Mouse (Mus musculus): Measurements from ENCODE around the gene Ccsap. TPM values are rescaled to one million over a fixed set of nuclear protein-coding genes. Genes with fewer than 3 reads are reported as not detected.

Gene Ccsap
- polyA plus RNA-seq, 1 experiment from 2014 or later, result 5.4 TPM

DNA sequence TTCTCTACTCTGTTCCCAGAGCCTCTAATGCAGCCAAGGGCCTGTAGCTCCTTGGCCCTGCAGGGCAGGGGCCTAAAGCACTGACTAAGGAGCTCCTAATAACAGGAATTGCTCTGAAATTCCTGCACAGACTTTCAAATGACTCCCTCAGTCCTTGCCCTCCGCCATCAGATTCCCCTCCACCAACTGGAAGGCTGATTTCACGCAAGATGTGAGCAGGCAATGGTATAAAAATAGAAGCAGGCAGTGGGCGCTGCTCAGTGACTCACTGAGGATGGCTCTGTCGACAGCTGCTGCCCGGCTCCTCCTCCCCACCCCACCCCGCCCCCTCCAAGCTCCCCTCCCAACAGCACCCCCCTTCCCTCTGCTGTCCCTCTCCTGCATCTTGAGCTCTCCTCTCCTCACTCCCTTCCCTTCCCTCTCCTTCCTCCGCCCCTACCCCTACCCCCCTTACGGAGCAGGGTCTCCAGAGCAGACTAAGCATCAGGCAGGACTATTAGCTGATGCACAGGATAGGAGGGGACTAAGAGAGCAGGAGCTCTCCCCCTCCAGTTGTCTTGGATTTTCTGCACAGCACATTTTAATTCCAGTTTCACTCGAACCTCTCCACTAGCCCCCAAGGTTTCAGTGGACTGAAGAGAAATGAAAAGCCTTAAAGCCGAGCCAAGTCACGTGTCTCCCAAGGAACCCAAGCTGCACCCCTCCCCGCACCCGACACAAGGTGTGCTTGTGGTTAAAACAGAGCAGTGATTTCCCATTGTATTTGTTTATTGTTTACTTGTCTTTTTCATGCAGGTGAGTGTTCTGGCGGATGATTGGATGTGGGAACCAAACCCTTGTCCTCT, 24.9 kb upstream of the Ccsap start:
- Histone ChIP-seq H3K27me3 (ENCODE audit: control insufficient read depth, insufficient read depth, low read length) (no peaks in the 10 kb centered on the region), H3K4me3 (ENCODE audit: low read depth, low read length) (no peak overlapping the region), H3K27ac (ENCODE audit: low read depth, low read length) (0 out of 2 replicates have a peak overlapping the region, but pooled peaks have one; percentile 1), H3K36me3 (ENCODE audit: control insufficient read depth, insufficient read depth, low read length) (no peaks in the 10 kb centered on the region), H3K9me3 (ENCODE audit: control insufficient read depth, low read length) (no peaks in the 10 kb centered on the region), H3K9ac (replicated peaks; ENCODE audit: low read depth, low read length) (0 out of 2 replicates have a peak overlapping the region, but pooled peaks have one; percentile 17), H3K4me1 (ENCODE audit: control insufficient read depth, insufficient read depth, low read length) (no peaks in the 10 kb centered on the region), H3K4me2 (ENCODE audit: low read depth, low read length) (peak overlapping the region; percentile 30; the same call in 1 of the 2 replicates)
- ATAC-seq (ENCODE audit: low read depth), result peak; percentile 74
- 9% methylated on average over 13 of the region's 14 CpGs for WGBS

DNA sequence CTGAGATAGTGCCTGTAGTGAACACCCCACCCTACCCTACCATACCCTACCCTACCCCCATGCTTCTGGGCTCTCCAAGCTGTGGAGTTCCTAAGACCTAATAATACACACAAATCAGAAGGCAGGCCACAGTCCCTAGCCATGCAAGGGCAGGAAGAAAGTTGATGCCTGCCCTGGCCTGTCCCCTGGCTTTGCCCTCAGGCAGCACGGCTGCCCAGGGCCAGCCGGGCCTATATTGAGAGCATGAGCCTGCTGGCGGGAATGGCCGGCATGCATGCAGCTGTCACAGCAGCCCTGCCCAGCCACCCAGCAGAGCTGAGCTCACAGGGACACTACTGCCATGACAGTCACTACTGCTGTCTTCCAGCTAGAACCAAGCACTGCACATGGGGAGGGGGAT, 23.1 kb upstream of the Ccsap start:
- Histone ChIP-seq H3K36me3 (ENCODE audit: control insufficient read depth, insufficient read depth, low read length) (no peaks in the 10 kb centered on the region), H3K4me3 (ENCODE audit: low read depth, low read length) (no peak overlapping the region), H3K27me3 (ENCODE audit: control insufficient read depth, insufficient read depth, low read length) (no peaks in the 10 kb centered on the region), H3K9ac (replicated peaks; ENCODE audit: low read depth, low read length) (no peak overlapping the region), H3K4me1 (ENCODE audit: control insufficient read depth, insufficient read depth, low read length) (no peaks in the 10 kb centered on the region), H3K9me3 (ENCODE audit: control insufficient read depth, low read length) (no peaks in the 10 kb centered on the region), H3K4me2 (ENCODE audit: low read depth, low read length) (no peak overlapping the region), H3K27ac (ENCODE audit: low read depth, low read length) (no peak overlapping the region)
- 68% methylated on average over 4 of the region's 4 CpGs for WGBS
- no peak for ATAC-seq (ENCODE audit: low read depth)

DNA sequence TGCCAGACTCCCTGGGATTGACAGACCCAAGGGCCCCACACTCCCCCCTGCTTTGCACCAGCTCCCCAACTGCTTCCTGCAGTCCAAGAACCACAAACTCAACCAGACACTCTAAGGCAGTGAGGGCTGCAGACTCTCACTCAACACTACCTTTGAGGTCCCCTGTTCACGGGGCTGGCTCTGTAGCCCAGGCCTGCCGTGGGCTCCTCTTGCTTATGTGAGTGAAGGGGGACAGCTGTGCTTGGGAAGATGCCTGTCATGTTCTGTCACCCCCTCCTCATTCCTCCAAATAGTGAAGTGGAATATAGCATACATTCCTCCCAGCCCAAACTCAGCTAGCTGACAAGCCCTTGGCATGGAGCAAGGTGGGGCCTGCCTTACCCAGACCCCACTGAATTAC, 22.4 kb upstream of the Ccsap start:
- no peak overlapping the region for H3K27ac ChIP-seq (ENCODE audit: low read depth, low read length)
- H3K36me3 ChIP-seq (ENCODE audit: control insufficient read depth, insufficient read depth, low read length), result no peaks in the 10 kb centered on the region
- 69% methylated on average over 2 of the region's 2 CpGs for WGBS
- no peak overlapping the region for H3K4me3 ChIP-seq (ENCODE audit: low read depth, low read length)
- H3K27me3 ChIP-seq (ENCODE audit: control insufficient read depth, insufficient read depth, low read length), result no peaks in the 10 kb centered on the region
- no peaks in the 10 kb centered on the region for H3K9me3 ChIP-seq (ENCODE audit: control insufficient read depth, low read length)
- no peaks in the 10 kb centered on the region for H3K4me1 ChIP-seq (ENCODE audit: control insufficient read depth, insufficient read depth, low read length)
- no peak overlapping the region for H3K4me2 ChIP-seq (ENCODE audit: low read depth, low read length)
- H3K9ac ChIP-seq (replicated peaks; ENCODE audit: low read depth, low read length), result no peak overlapping the region
- no peak for ATAC-seq (ENCODE audit: low read depth)

DNA sequence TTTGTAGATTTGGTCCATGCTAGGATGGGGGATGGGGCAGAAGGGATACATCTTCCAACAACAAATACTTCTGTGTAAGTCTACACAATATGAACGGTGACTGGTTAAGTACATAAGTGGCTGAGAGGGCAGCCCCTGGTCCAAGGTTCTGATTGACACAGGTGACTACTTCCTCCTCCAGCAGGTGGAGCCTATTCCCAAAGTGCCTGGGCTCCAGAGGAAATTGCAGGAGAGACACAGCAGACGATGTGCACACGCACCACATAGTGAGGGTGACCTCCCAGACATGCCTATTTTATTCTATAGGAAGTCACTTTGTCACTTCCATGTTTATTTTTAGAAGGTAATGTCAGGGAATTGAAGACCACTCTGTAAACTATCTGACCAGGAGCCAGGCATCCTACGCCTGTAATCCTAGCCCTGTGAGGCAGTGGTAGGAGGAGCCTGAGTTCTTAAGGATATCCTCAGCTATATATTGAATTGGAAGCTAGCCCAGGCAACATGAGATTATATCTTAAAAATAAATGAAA, 20.9 kb upstream of the Ccsap start:
- no peaks in the 10 kb centered on the region for H3K27me3 ChIP-seq (ENCODE audit: control insufficient read depth, insufficient read depth, low read length)
- no peak overlapping the region for H3K9ac ChIP-seq (replicated peaks; ENCODE audit: low read depth, low read length)
- ATAC-seq (ENCODE audit: low read depth), result no peak
- no peak overlapping the region for H3K4me2 ChIP-seq (ENCODE audit: low read depth, low read length)
- WGBS, result 62% methylated on average over 4 of the region's 4 CpGs
- H3K27ac ChIP-seq (ENCODE audit: low read depth, low read length), result no peak overlapping the region
- no peaks in the 10 kb centered on the region for H3K36me3 ChIP-seq (ENCODE audit: control insufficient read depth, insufficient read depth, low read length)
- no peaks in the 10 kb centered on the region for H3K9me3 ChIP-seq (ENCODE audit: control insufficient read depth, low read length)
- no peaks in the 10 kb centered on the region for H3K4me1 ChIP-seq (ENCODE audit: control insufficient read depth, insufficient read depth, low read length)
- H3K4me3 ChIP-seq (ENCODE audit: low read depth, low read length), result no peak overlapping the region

DNA sequence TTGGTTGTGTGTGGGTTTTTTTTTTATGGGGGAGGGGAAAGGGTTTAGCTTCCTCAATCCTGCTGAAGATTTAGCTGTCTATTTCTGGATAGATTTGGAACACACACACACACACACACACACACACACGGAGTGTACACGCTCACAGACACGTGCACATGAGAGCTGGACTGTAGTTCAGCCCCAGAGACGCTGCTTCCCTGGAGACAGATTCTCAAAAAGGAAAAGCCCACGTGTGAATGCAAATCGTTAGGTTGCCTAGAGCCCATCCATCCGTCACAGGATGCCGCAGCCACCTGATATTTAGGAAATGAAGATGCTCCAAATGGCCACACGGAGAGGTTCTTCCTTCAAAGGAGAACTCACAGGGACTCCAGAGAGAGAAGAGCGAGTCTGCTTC, 20.3 kb upstream of the Ccsap start:
- no peaks in the 10 kb centered on the region for H3K9me3 ChIP-seq (ENCODE audit: control insufficient read depth, low read length)
- H3K27ac ChIP-seq (ENCODE audit: low read depth, low read length), result no peak overlapping the region
- H3K4me3 ChIP-seq (ENCODE audit: low read depth, low read length), result no peak overlapping the region
- H3K4me1 ChIP-seq (ENCODE audit: control insufficient read depth, insufficient read depth, low read length), result no peaks in the 10 kb centered on the region
- no peak for ATAC-seq (ENCODE audit: low read depth)
- WGBS, result 63% methylated on average over 10 of the region's 10 CpGs
- H3K27me3 ChIP-seq (ENCODE audit: control insufficient read depth, insufficient read depth, low read length), result no peaks in the 10 kb centered on the region
- H3K36me3 ChIP-seq (ENCODE audit: control insufficient read depth, insufficient read depth, low read length), result no peaks in the 10 kb centered on the region
- H3K4me2 ChIP-seq (ENCODE audit: low read depth, low read length), result no peak overlapping the region
- H3K9ac ChIP-seq (replicated peaks; ENCODE audit: low read depth, low read length), result no peak overlapping the region

DNA sequence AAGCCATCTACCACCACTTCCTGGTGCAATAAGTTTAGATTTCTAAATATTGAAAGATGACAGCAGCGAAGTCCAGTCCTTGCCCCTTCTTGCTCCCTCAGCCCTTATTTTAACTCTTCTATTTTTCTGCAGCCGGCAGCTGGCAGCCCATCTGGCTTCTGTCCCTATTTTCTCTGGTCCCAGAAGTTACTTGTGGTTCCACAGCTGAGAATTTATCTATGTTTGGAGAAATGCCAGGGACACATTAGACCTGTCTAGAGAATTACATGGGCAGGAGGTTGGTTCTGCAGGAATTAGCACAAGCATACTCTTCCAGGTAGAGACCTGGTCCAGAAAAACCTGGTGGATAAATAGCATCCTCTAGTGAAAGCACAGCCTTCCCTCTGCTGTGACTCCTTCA, 17.9 kb upstream of the Ccsap start:
- Histone ChIP-seq H3K4me3 (ENCODE audit: low read depth, low read length) (no peak overlapping the region), H3K4me2 (ENCODE audit: low read depth, low read length) (no peak overlapping the region), H3K27ac (ENCODE audit: low read depth, low read length) (no peak overlapping the region), H3K27me3 (ENCODE audit: control insufficient read depth, insufficient read depth, low read length) (no peaks in the 10 kb centered on the region), H3K4me1 (ENCODE audit: control insufficient read depth, insufficient read depth, low read length) (no peaks in the 10 kb centered on the region), H3K36me3 (ENCODE audit: control insufficient read depth, insufficient read depth, low read length) (no peaks in the 10 kb centered on the region), H3K9me3 (ENCODE audit: control insufficient read depth, low read length) (no peaks in the 10 kb centered on the region), H3K9ac (replicated peaks; ENCODE audit: low read depth, low read length) (no peak overlapping the region)
- no peak for ATAC-seq (ENCODE audit: low read depth)
- WGBS, result 55% methylated on average over 2 of the region's 2 CpGs

DNA sequence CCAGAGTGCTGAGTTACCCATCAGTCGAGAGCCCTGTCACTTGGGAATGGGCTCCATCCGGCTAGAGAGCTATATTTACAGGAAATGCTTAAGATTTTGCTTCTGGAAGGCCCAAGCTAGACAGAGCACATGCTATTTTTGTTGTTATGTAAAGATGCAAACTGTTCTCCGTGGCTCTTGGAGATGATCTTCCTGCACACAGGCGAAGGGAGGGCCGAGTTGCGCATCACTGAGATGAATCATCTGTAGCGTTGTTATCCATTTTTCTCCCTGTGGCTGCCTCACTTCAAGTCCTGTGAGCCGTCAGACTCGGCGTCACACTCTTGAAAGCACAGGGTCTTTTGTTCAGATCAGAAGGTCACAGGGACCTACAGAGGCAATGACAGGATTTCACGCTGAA, 14.3 kb upstream of the Ccsap start:
- no peak overlapping the region for H3K27ac ChIP-seq (ENCODE audit: low read depth, low read length)
- ATAC-seq (ENCODE audit: low read depth), result no peak
- H3K27me3 ChIP-seq (ENCODE audit: control insufficient read depth, insufficient read depth, low read length), result no peaks in the 10 kb centered on the region
- H3K9me3 ChIP-seq (ENCODE audit: control insufficient read depth, low read length), result no peaks in the 10 kb centered on the region
- 83% methylated on average over 11 of the region's 11 CpGs for WGBS
- no peaks in the 10 kb centered on the region for H3K4me1 ChIP-seq (ENCODE audit: control insufficient read depth, insufficient read depth, low read length)
- H3K4me3 ChIP-seq (ENCODE audit: low read depth, low read length), result no peak overlapping the region
- no peak overlapping the region for H3K4me2 ChIP-seq (ENCODE audit: low read depth, low read length)
- H3K36me3 ChIP-seq (ENCODE audit: control insufficient read depth, insufficient read depth, low read length), result no peaks in the 10 kb centered on the region
- no peak overlapping the region for H3K9ac ChIP-seq (replicated peaks; ENCODE audit: low read depth, low read length)

DNA sequence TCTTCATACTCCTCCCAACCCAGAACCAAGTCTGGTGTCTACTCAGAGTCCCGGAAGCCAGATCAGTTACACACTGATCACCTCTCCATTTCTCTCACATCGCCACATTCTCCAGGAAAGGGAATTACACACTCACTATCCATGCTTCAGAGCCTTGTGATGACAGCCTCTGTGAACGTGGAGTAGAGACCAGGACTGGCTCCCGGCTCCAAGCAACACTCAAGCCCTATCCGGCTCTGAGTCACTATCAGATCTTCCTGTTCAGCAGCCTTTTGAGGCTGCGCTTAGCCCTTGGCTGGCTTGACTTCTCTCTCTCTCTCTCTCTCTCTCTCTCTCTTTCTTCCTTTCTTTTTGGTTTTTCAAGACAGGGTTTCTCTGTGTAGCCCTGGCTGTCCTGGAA, 13.4 kb upstream of the Ccsap start:
- H3K27me3 ChIP-seq (ENCODE audit: control insufficient read depth, insufficient read depth, low read length), result no peaks in the 10 kb centered on the region
- no peaks in the 10 kb centered on the region for H3K9me3 ChIP-seq (ENCODE audit: control insufficient read depth, low read length)
- no peak overlapping the region for H3K27ac ChIP-seq (ENCODE audit: low read depth, low read length)
- no peak for ATAC-seq (ENCODE audit: low read depth)
- 81% methylated on average over 6 of the region's 6 CpGs for WGBS
- H3K4me3 ChIP-seq (ENCODE audit: low read depth, low read length), result no peak overlapping the region
- no peak overlapping the region for H3K4me2 ChIP-seq (ENCODE audit: low read depth, low read length)
- H3K9ac ChIP-seq (replicated peaks; ENCODE audit: low read depth, low read length), result no peak overlapping the region
- no peaks in the 10 kb centered on the region for H3K36me3 ChIP-seq (ENCODE audit: control insufficient read depth, insufficient read depth, low read length)
- H3K4me1 ChIP-seq (ENCODE audit: control insufficient read depth, insufficient read depth, low read length), result no peaks in the 10 kb centered on the region

DNA sequence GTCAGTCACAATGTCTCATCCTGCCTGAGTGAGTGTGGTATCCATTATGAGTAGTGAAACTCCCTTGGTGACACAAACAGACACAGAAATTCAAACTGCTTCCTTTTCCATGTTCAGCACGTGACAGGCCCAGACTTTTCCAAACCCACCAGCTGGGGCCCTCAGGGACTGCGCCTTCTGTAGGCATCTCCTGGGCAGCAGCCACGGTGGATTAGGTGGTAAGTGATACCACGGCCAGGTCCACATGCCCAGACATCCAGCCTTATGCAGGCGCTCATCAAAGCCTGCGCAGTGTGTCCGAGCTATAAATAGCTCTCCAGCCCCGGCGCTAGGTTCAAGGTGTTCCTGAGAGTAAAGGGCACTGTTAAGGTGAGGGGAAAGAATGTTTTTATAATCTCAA, 12.0 kb upstream of the Ccsap start:
- H3K4me2 ChIP-seq (ENCODE audit: low read depth, low read length), result no peak overlapping the region
- no peak overlapping the region for H3K27ac ChIP-seq (ENCODE audit: low read depth, low read length)
- WGBS, result 86% methylated on average over 9 of the region's 9 CpGs
- no peaks in the 10 kb centered on the region for H3K36me3 ChIP-seq (ENCODE audit: control insufficient read depth, insufficient read depth, low read length)
- no peak overlapping the region for H3K9ac ChIP-seq (replicated peaks; ENCODE audit: low read depth, low read length)
- no peaks in the 10 kb centered on the region for H3K27me3 ChIP-seq (ENCODE audit: control insufficient read depth, insufficient read depth, low read length)
- H3K4me3 ChIP-seq (ENCODE audit: low read depth, low read length), result no peak overlapping the region
- H3K4me1 ChIP-seq (ENCODE audit: control insufficient read depth, insufficient read depth, low read length), result no peaks in the 10 kb centered on the region
- ATAC-seq (ENCODE audit: low read depth), result no peak
- H3K9me3 ChIP-seq (ENCODE audit: control insufficient read depth, low read length), result no peaks in the 10 kb centered on the region
